Mouse (Mus musculus) lung, adult 2 months (tissue): ENCODE measurements around the gene Coro2b.

ENCODE experiments used
- CTCF ChIP-seq: fragments of 200-500 bp; IDR thresholded peaks from 2 replicates; pipeline ENCODE4 v1.5.1; 2011; ENCODE audit warnings: mild to moderate bottlenecking, low read length, control low read depth; ENCODE audit not compliant: insufficient read depth
- POLR2A ChIP-seq: fragments of 200-500 bp; IDR thresholded peaks from 2 replicates; pipeline ENCODE4 v1.6.1; 2011; ENCODE audit warnings: low read depth, mild to moderate bottlenecking, control low read depth, low read length, borderline replicate concordance; ENCODE audit errors: extremely low read depth

GRCm38 (mm10) chr9:62520933-62521332 lies 15.9 kb downstream of the Coro2b start:
- TF ChIP-seq CTCF (no peak), POLR2A (no peak)
